Mouse (Mus musculus): ENCODE measurements around the gene Gm6583.
A peak's percentile ranks its signal among the peaks of the same experiment; 100 is the strongest.
"Not testable (repeated sequence)": the region's sequence is repeated elsewhere in the genome, so short reads cannot be mapped to it uniquely, and the experiment has no call there.

Gene Gm6583

DNA sequence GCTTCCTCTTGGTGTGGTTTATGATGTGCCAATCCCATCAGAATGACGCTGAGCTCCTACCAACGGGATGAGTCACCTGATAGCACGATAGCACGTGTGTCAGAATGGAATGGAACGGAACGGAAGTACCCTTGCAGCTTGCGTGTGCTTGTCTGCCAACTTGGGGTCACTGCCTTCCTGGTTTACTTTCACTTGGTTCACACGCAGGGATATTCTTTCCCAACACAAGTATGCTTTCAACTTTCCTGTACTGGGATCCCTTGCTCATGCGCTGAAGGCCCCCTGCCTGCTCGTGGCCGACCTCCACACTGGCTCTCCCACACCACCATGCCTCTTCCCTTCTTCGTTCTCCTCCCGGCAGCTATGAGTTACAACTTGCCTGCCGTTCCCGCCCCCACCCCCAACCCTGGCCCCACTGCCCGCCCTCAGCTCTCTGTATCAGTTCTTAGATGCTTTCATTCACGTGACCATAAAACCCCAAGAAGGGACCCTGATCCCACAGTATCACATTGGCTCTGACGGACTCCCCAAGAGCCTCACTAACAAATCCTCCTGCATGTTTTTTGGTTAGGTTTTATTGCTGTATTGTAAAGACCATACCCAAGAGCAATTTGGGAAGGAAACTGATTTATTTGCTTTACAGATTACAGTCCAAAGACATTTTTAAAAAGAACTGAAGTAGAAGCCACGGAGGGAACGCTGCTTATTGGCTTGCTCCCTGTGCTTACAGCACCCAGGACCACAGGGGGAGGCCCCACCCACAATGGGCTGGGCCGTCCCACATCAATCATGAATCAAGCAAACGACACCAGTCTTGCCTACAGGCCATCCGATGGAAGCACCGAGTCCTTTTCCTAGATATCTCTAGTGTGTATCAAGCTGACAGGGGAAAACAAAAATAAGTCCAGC lies 30.9 kb downstream of the Gm6583 start:
- no peak for DNase-seq (ENCODE audit: low spot score in 2 of 2)

GRCm38 (mm10) chr5:112323246-112323645 lies 32.6 kb downstream of the Gm6583 start:
- DNase-seq (ENCODE audit: low spot score in 2 of 2), result no peak

DNA sequence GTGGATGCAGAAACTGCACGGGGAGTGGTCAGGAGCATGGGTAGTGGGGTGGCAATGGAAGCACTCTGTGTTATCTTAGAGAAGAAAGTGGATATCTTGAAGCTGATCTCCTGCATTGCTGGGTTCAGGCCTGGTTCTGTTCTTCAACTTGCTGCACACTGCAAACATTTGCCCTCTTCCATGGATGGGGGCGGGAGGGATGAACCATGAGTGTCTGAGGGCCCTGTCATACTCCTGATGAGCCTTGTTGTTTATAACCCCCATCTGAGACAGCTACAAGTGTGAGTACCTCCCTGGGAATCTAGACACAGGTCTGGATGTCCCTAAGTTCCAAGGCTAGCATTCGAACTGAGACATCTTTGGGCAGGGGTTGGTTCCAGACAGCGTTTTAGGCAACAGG lies 34.5 kb downstream of the Gm6583 start:
- no peak for DNase-seq (ENCODE audit: low spot score in 2 of 2)

- DNase-seq (ENCODE audit: low spot score in 2 of 2), result peak; percentile 66 to 82
Observed at GRCm38 (mm10) chr5:112320936-112321335, 34.9 kb downstream of the Gm6583 start.

DNA sequence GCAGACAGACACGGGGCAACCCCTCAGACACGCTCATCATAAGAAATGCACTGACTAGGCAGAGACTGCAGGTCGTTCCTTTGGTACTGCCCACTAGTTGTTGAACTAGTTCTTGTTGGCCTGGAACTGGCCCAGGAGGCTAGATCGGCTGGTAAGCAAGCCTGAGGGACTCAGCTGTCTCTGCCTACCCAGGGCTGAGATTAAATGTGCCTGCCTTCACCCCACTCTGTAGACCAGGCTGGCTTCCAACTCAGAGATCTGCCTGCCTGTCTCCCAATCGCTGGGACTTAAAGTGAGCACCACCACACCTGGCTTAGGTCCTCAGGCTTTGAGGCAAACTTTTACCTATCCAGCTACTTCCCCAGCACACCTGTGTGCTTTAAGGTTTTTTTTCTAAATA lies 35.5 kb downstream of the Gm6583 start:
- no peak for DNase-seq (ENCODE audit: low spot score in 2 of 2)

DNA sequence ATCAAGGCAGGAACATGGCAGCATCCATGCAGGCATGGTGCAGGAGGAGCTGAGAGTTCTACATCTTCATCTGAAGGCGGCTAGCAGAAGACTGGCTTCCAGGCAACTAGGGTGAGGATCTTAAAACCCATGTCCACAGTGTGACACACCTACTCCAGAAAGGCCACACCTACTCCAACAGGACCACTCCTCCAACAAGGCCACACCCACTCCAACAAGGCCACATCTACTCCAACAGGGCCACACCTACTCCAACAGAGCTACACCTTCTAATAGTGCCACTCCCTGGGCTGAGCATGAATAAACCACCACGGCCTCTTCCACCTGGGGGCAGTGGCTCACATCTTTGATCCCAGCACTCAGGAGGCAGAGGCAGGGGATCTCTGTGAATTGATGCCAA lies 36.5 kb downstream of the Gm6583 start:
- not testable (repeated sequence) for DNase-seq (ENCODE audit: low spot score in 2 of 2)

- no peak for DNase-seq (ENCODE audit: low spot score in 2 of 2)
Observed at GRCm38 (mm10) chr5:112317328-112317727, 38.5 kb downstream of the Gm6583 start.

- no peak for DNase-seq (ENCODE audit: low spot score in 2 of 2)
Observed at GRCm38 (mm10) chr5:112316468-112316867, 39.4 kb downstream of the Gm6583 start.

DNA sequence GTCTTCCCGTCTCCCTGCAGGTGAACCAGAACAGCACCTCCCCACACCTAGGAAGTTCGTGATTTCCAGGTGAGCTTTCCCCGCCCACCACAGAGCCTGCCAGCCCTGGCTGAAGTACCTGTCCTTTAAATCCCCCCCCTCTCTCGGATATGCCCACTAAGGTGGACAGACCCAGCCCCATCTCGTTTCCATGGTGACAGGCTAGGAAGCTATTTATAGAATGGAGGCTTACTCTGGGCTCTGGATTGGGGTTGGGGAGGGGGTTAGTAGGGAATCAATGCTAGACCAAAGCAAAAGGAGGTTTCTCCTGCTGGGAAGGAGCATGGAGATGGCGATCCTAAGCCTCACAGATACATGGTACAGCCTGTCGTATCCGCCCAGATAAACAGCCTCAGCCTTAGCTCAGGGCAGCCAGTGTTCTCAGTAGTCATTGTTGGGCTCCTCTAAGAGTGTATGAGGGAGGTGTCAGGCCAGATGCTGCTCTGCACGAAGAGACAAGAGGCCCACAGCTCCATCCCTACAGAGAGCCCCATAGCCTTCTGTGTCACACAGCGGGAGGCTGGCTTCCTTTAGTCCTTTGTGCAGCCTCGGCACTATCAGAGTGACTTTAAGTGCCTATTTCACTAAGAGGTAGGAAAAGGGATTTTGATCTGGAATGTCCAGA lies 42.5 kb downstream of the Gm6583 start:
- no peak for DNase-seq (ENCODE audit: low spot score in 2 of 2)

DNA sequence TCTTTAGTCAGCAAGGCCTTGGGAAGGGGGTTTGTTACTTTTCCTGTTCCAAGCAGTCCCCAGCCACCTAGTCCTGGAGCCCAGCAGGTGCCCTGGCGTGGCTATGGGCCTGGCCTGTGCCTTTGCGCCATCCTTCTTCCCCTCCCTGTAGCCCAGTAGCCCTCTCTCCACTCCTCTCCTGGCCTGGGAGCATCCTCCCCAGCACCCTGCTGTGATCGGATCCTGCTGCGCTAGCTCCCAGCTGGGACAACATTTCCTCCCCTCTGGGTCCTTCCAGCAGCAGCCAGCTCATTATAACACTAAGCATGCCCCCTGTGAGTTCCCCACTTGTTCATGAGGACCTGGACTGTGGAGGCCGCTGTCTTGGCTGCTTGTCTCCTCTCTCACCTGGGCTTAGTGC lies 50.0 kb downstream of the Gm6583 start:
- no peak for DNase-seq (ENCODE audit: low spot score in 2 of 2)
